Mouse (Mus musculus) lung, embryonic 16.5 days (tissue): ENCODE data around the gene Abl1. TPM values are rescaled to one million over a fixed set of nuclear protein-coding genes. Genes with fewer than 3 reads are reported as not detected.

Experiments used
- ATAC-seq: fragments of 200-750 bp; cut with Nextera tagmentation; 2 replicates; pipeline ENCODE4 v1.8.0; 2017; ENCODE audit warnings: low read depth, mild to moderate bottlenecking, moderate library complexity
- H3K27ac ChIP-seq: fragments of 300-500 bp; sonication (generic); 2 replicates; pipeline ENCODE4 v1.5.1; 2014; ENCODE audit warnings: mild to moderate bottlenecking, control low read depth, low read length
- H3K27me3 ChIP-seq: fragments of 300-500 bp; sonication (generic); 2 replicates; pipeline ENCODE4 v1.6.1; 2014; ENCODE audit warnings: low read depth, low read length, mixed read lengths; ENCODE audit not compliant: control insufficient read depth, insufficient read depth
- H3K36me3 ChIP-seq: fragments of 300-500 bp; sonication (generic); 2 replicates; pipeline ENCODE4 v1.6.1; 2014; ENCODE audit warnings: low read length; ENCODE audit not compliant: control insufficient read depth, insufficient read depth
- H3K4me1 ChIP-seq: fragments of 300-500 bp; sonication (generic); replicated peaks from 2 replicates; pipeline ENCODE4 v1.6.1; 2014; ENCODE audit warnings: low read length, mixed read lengths; ENCODE audit not compliant: control insufficient read depth, insufficient read depth
- H3K4me2 ChIP-seq: fragments of 300-500 bp; sonication (generic); 2 replicates; pipeline ENCODE4 v1.6.1; 2014; ENCODE audit warnings: low read depth, low read length, control low read depth
- H3K4me3 ChIP-seq: fragments of 300-500 bp; sonication (generic); 2 replicates; pipeline ENCODE4 v1.5.1; 2014; ENCODE audit warnings: mild to moderate bottlenecking, low read length, control low read depth
- H3K9ac ChIP-seq: fragments of 300-500 bp; sonication (generic); 2 replicates; pipeline ENCODE4 v1.6.1; 2014; ENCODE audit warnings: low read length, control low read depth
- H3K9me3 ChIP-seq: fragments of 300-500 bp; sonication (generic); 2 replicates; pipeline ENCODE4 v1.6.1; 2016; ENCODE audit warnings: low read length; ENCODE audit not compliant: control insufficient read depth
- WGBS: fragments of 180-500 bp; shearing (Covaris S2); extraction: QIAGEN DNeasy Blood & Tissue Kit; methylation state at CpG from one replicate; pipeline ENCODE4 v1.1.7; 2014; 5-methylcytosine and 5-hydroxymethylcytosine counted together
- polyA plus RNA-seq: library from polyadenylated mRNA; unstranded; fragments of >200 nt; fragmentation: Nextera tagmentation; extraction: Ambion mirVana; gene quantifications from 2 replicates; pipeline ENCODE4 v1.2.1, GENCODE M21; 2015

Gene Abl1
- polyA plus RNA-seq, 1 experiment from 2014 or later: 37.6 TPM

- H3K4me3 ChIP-seq: no peak overlapping the region
- 10% methylated on average over 2 of the region's 2 CpGs for WGBS
- H3K4me1 ChIP-seq: no peaks in the 10 kb centered on the region
- H3K9ac ChIP-seq: no peak overlapping the region
- H3K36me3 ChIP-seq: peaks cover 3% of the 10 kb centered on the region; the same call in 1 of the 2 replicates
- H3K4me2 ChIP-seq: no peak overlapping the region
- no peaks in the 10 kb centered on the region for H3K9me3 ChIP-seq
- H3K27ac ChIP-seq: no peak overlapping the region
- no peak for ATAC-seq
- H3K27me3 ChIP-seq: no peaks in the 10 kb centered on the region
Observed at GRCm38 (mm10) chr2:31706531-31706930, 18.4 kb downstream of the Abl1 start.

- H3K27me3 ChIP-seq: no peaks in the 10 kb centered on the region
- H3K36me3 ChIP-seq: no peaks in the 10 kb centered on the region
- H3K4me3 ChIP-seq: no peak overlapping the region
- no peak for ATAC-seq
- no peak overlapping the region for H3K27ac ChIP-seq
- no peaks in the 10 kb centered on the region for H3K9me3 ChIP-seq
- H3K4me1 ChIP-seq: no peaks in the 10 kb centered on the region
- WGBS: 79% methylated on average over 2 of the region's 2 CpGs
- no peak overlapping the region for H3K4me2 ChIP-seq
- H3K9ac ChIP-seq: no peak overlapping the region
Observed at GRCm38 (mm10) chr2:31712716-31713115, 24.5 kb downstream of the Abl1 start.

GRCm38 (mm10) chr2:31713813-31714212 lies 25.6 kb downstream of the Abl1 start:
- H3K4me1 ChIP-seq: no peaks in the 10 kb centered on the region
- H3K4me3 ChIP-seq: no peak overlapping the region
- no peaks in the 10 kb centered on the region for H3K36me3 ChIP-seq
- no peak overlapping the region for H3K4me2 ChIP-seq
- ATAC-seq: no peak
- no peaks in the 10 kb centered on the region for H3K9me3 ChIP-seq
- 79% methylated on average over 3 of the region's 3 CpGs for WGBS
- H3K9ac ChIP-seq: no peak overlapping the region
- no peaks in the 10 kb centered on the region for H3K27me3 ChIP-seq
- H3K27ac ChIP-seq: no peak overlapping the region

- no peaks in the 10 kb centered on the region for H3K27me3 ChIP-seq
- no peaks in the 10 kb centered on the region for H3K9me3 ChIP-seq
- H3K27ac ChIP-seq: no peak overlapping the region
- 89% methylated on average over 4 of the region's 4 CpGs for WGBS
- H3K4me1 ChIP-seq: no peaks in the 10 kb centered on the region
- ATAC-seq: no peak
- no peaks in the 10 kb centered on the region for H3K36me3 ChIP-seq
- no peak overlapping the region for H3K4me2 ChIP-seq
- H3K4me3 ChIP-seq: no peak overlapping the region
- no peak overlapping the region for H3K9ac ChIP-seq
Observed at GRCm38 (mm10) chr2:31714780-31715179, 26.6 kb downstream of the Abl1 start.

GRCm38 (mm10) chr2:31715985-31716384 lies 27.8 kb downstream of the Abl1 start:
- Histone ChIP-seq H3K4me2 (no peak overlapping the region), H3K27ac (no peak overlapping the region), H3K27me3 (no peaks in the 10 kb centered on the region), H3K4me1 (no peaks in the 10 kb centered on the region), H3K9me3 (no peaks in the 10 kb centered on the region), H3K36me3 (no peaks in the 10 kb centered on the region), H3K4me3 (no peak overlapping the region), H3K9ac (no peak overlapping the region)
- ATAC-seq: no peak
- WGBS: 78% methylated on average over 7 of the region's 7 CpGs

GRCm38 (mm10) chr2:31719202-31719880 lies 31.2 kb downstream of the Abl1 start:
- WGBS: 81% methylated on average over 6 of the region's 6 CpGs

GRCm38 (mm10) chr2:31719944-31720343 lies 31.8 kb downstream of the Abl1 start:
- Histone ChIP-seq H3K4me1 (no peaks in the 10 kb centered on the region), H3K27ac (no peak overlapping the region), H3K4me2 (no peak overlapping the region), H3K9ac (no peak overlapping the region), H3K4me3 (no peak overlapping the region), H3K9me3 (no peaks in the 10 kb centered on the region), H3K27me3 (no peaks in the 10 kb centered on the region), H3K36me3 (no peaks in the 10 kb centered on the region)
- ATAC-seq: no peak
- 65% methylated on average over 2 of the region's 2 CpGs for WGBS

More at GRCm38 (mm10) chr2:31719202-31719880, 31.2 kb downstream of the Abl1 start:
- Histone ChIP-seq H3K4me1 (no peaks in the 10 kb centered on the region), H3K4me2 (no peak overlapping the region), H3K9me3 (no peaks in the 10 kb centered on the region), H3K27ac (no peak overlapping the region), H3K4me3 (no peak overlapping the region), H3K9ac (no peak overlapping the region), H3K27me3 (no peaks in the 10 kb centered on the region), H3K36me3 (no peaks in the 10 kb centered on the region)
- no peak for ATAC-seq

- Histone ChIP-seq H3K4me3 (no peak overlapping the region), H3K4me2 (no peak overlapping the region), H3K9ac (no peak overlapping the region), H3K27ac (no peak overlapping the region), H3K27me3 (no peaks in the 10 kb centered on the region), H3K4me1 (no peaks in the 10 kb centered on the region), H3K9me3 (no peaks in the 10 kb centered on the region), H3K36me3 (no peaks in the 10 kb centered on the region)
- no peak for ATAC-seq
- WGBS: 54% methylated on average over 4 of the region's 4 CpGs
Observed at GRCm38 (mm10) chr2:31720783-31721182, 32.6 kb downstream of the Abl1 start.

- Histone ChIP-seq H3K4me3 (no peak overlapping the region), H3K4me1 (peaks cover 3% of the 10 kb centered on the region), H3K4me2 (no peak overlapping the region), H3K9me3 (no peaks in the 10 kb centered on the region), H3K27me3 (no peaks in the 10 kb centered on the region), H3K27ac (no peak overlapping the region), H3K9ac (no peak overlapping the region), H3K36me3 (no peaks in the 10 kb centered on the region)
- no peak for ATAC-seq
- WGBS: 88% methylated on average over 7 of the region's 7 CpGs
Observed at GRCm38 (mm10) chr2:31724730-31725490, 36.7 kb downstream of the Abl1 start.
